Mouse (Mus musculus) limb, embryonic 11.5 days (tissue): ENCODE results near the gene Cfap46. TPM values are rescaled to one million over a fixed set of nuclear protein-coding genes. Genes with fewer than 3 reads are reported as not detected.

Experiments used
- ATAC-seq: fragments of 200-750 bp; cut with Nextera tagmentation; 2 replicates; pipeline ENCODE4 v1.8.0; 2017; ENCODE audit warnings: low read depth; ENCODE audit not compliant: insufficient number of reproducible peaks, low FRiP score, low TSS enrichment
- DNase-seq: peaks from one replicate; pipeline ENCODE4 v3.0.0-alpha.2; 2015; ENCODE audit warnings: low spot score
- H3K27ac ChIP-seq: fragments of 300-500 bp; sonication (generic); replicated peaks from 2 replicates; pipeline ENCODE4 v1.5.1; 2014; ENCODE audit warnings: low read depth, mild to moderate bottlenecking, low read length
- H3K27me3 ChIP-seq: fragments of 300-500 bp; sonication (generic); 2 replicates; pipeline ENCODE4 v1.6.1; 2014; ENCODE audit warnings: mild to moderate bottlenecking, low read length, mixed read lengths; ENCODE audit not compliant: control insufficient read depth, insufficient read depth
- H3K36me3 ChIP-seq: fragments of 300-500 bp; sonication (generic); 2 replicates; pipeline ENCODE4 v1.6.1; 2014; ENCODE audit warnings: mild to moderate bottlenecking, low read length, moderate library complexity, mixed read lengths; ENCODE audit not compliant: control insufficient read depth, insufficient read depth
- H3K4me1 ChIP-seq: fragments of 300-500 bp; sonication (generic); 2 replicates; pipeline ENCODE4 v1.6.1; 2014; ENCODE audit warnings: low read length, mixed read lengths; ENCODE audit not compliant: control insufficient read depth, insufficient read depth
- H3K4me2 ChIP-seq: fragments of 300-500 bp; sonication (generic); 2 replicates; pipeline ENCODE4 v1.6.1; 2014; ENCODE audit warnings: low read depth, mild to moderate bottlenecking, moderate library complexity; ENCODE audit not compliant: severe bottlenecking
- H3K4me3 ChIP-seq: fragments of 300-500 bp; sonication (generic); 2 replicates; pipeline ENCODE4 v1.5.1; 2014; ENCODE audit warnings: low read depth, low read length
- H3K9ac ChIP-seq: fragments of 300-500 bp; sonication (generic); 2 replicates; pipeline ENCODE4 v1.6.1; 2014; ENCODE audit warnings: mild to moderate bottlenecking, low read length
- H3K9me3 ChIP-seq: fragments of 300-500 bp; sonication (generic); 2 replicates; pipeline ENCODE4 v1.6.1; 2016; ENCODE audit warnings: low read length; ENCODE audit not compliant: control insufficient read depth
- WGBS: fragments of 180-500 bp; shearing (Covaris S2); extraction: QIAGEN DNeasy Blood & Tissue Kit; methylation state at CpG from one replicate; pipeline ENCODE4 v1.1.7; 2014; 5-methylcytosine and 5-hydroxymethylcytosine counted together
- polyA plus RNA-seq: library from polyadenylated mRNA; unstranded; fragments of >200 nt; fragmentation: Nextera tagmentation; extraction: Ambion mirVana; gene quantifications from 2 replicates; pipeline ENCODE4 v1.2.1, GENCODE M21; 2014

Cfap46 gene
- polyA plus RNA-seq, result 0.18 and 0.25 TPM in 2 replicates

DNA sequence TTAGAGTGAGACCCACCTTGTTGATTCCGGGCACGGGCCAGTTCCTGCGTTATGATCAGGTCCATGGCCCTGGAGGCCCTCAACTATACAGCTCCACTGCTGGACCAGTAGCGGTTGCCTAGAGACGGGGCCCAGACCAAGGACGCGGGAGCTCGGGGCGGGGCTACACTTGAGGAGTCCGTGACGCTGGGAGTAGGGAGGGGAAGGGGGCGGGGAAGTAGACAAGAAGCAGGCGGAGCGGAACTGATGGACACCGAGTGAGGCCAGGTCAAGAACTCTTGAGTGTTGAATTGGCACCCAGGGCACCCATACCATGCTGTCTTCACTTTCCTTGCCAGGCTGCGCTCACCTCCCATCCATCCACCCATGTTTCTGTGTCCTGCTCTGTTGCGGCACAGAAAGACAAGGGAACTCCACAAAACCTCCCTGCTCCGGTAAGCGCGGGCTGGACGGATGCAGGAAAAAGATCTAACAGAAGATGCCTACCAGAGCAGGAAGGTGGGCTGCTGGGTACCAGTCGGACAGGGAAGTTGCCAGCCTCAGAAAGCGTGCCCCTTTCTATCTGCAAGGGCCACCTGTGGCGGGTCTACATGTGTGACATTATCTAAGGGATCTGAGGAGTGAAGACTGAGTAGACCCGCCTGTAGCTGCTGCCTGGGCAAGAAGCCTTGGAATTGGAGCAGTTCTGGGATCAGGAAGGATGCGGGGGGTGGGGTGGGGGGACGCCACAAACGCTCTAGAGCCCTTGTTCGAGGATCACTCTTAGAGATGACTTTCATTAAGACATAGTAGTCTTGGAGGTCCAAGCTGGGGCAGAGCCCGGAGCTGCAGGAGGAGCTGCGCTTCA is at the start of gene Cfap46:
TSS of gene Cfap46 (minus strand) at position 112 of the 847 bp plus-strand sequence.
- Histone ChIP-seq H3K4me1 (no peaks in the 10 kb centered on the region), H3K4me2 (peak within 1 kb of the TSS; percentile 98), H3K27me3 (no peaks in the 10 kb centered on the region), H3K36me3 (no peaks in the 10 kb centered on the region), H3K9me3 (no peaks in the 10 kb centered on the region), H3K9ac (peak within 1 kb of the TSS; percentile 47; the same call in 1 of the 2 replicates), H3K4me3 (peak within 1 kb of the TSS; percentile 55), H3K27ac (no peak within 1 kb of the TSS)
- 1% methylated on average over 31 of the region's 31 CpGs for WGBS
- ATAC-seq (peak; percentile 93), DNase-seq (peak; percentile 90)

DNA sequence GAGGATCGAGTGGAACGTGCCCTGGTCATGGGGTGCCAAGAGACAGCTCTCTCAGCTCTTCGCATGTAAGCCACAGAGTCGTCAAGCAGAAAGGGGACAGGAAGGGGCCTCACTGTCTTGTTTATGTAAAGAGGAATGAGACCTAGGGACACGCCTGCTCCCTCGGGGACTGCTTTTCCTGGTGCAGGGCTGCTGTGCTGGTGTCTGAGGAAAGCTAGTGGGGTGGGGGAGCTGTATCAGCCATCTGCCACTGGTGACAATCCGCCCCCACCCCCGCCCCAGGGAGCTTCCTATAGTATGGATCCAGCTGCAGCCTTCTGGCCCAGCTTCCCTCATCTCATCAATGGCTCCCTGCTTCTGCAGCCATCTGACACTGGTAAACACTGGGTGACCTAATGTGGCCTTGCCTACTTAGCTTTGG is 47.7 kb upstream of the Cfap46 start:
- no peak for DNase-seq
- no peak overlapping the region for H3K9ac ChIP-seq

DNA sequence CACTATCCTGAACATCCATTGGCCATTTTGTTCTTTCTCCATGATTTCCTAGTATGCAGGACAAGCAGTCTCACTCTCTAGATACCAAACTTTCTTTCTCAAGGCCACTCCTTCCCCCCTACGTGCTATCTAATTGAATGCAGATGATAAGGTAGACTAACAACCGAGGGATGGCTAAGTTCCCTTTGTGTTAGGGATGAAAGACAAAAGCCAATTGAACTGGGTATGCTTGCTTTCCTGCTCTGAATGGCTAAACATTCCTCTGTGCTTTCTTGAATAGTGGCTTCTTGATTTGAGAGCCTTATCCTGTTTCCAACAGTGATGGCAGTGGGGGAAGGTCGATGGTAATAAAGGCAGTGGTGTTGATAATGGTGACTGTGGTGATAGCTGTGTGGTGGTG is 43.5 kb upstream of the Cfap46 start:
- DNase-seq (no peak), ATAC-seq (no peak)
- H3K4me3 ChIP-seq, result no peak overlapping the region
- H3K9ac ChIP-seq, result no peak overlapping the region
- no peak overlapping the region for H3K4me2 ChIP-seq
- H3K9me3 ChIP-seq, result no peaks in the 10 kb centered on the region
- 49% methylated on average over 3 of the region's 3 CpGs for WGBS
- no peaks in the 10 kb centered on the region for H3K27me3 ChIP-seq
- no peaks in the 10 kb centered on the region for H3K36me3 ChIP-seq
- H3K4me1 ChIP-seq, result no peaks in the 10 kb centered on the region
- H3K27ac ChIP-seq, result no peak overlapping the region

More for the DNA sequence above, 47.7 kb upstream of the Cfap46 start:
- Histone ChIP-seq H3K9me3 (no peaks in the 10 kb centered on the region), H3K36me3 (no peaks in the 10 kb centered on the region), H3K4me2 (no peak overlapping the region), H3K27me3 (no peaks in the 10 kb centered on the region), H3K4me1 (no peaks in the 10 kb centered on the region), H3K4me3 (no peak overlapping the region), H3K27ac (no peak overlapping the region)
- 36% methylated on average over 8 of the region's 8 CpGs for WGBS
- no peak for ATAC-seq

DNA sequence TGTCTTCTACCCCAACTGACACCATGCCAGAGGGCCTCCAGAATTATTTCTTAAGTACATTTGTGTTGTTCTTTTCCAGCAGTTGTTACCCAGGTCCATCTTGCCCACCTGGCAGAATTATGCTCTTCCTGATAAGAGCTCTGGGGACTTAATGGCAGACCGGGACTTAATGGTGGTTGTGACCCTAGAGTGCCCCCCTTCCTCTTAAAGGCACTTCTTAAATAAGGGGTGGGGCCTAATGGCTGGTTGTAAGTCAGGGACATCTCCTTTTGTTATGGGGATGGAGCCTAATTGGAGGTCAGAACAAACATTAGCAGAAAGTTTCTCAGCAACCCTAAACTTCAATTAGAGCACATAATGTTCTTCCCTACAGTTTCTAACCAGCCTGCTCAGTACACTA is 42.0 kb upstream of the Cfap46 start:
- DNase-seq, result no peak
- Histone ChIP-seq H3K27me3 (no peaks in the 10 kb centered on the region), H3K9me3 (no peaks in the 10 kb centered on the region), H3K36me3 (no peaks in the 10 kb centered on the region), H3K4me3 (no peak overlapping the region), H3K4me1 (no peaks in the 10 kb centered on the region), H3K27ac (no peak overlapping the region), H3K9ac (no peak overlapping the region), H3K4me2 (no peak overlapping the region)
- ATAC-seq, result no peak
- 26% methylated on average over 1 of the region's 1 CpGs for WGBS

DNA sequence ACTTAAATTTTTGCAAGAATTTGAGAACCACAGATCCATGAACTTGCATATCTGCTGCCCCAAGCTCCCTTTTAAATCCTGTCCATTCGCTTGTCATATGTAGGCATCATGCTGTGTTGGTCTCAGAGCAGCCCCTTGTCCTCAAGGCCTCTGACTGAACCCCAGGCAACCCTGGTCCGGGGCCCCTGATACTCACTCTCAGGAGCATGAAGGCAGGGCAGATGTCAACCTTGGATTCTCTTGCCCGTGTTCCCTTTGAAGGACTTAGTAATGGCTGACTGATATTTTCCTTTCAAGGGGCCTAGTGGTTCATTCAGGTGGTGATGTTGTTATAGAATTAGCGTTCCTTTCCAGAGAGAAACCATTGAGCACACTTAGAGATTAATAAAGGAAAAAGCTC is 40.4 kb upstream of the Cfap46 start:
- H3K9me3 ChIP-seq, result no peaks in the 10 kb centered on the region
- H3K9ac ChIP-seq, result no peak overlapping the region
- WGBS, result 83% methylated on average over 4 of the region's 4 CpGs
- H3K4me2 ChIP-seq, result no peak overlapping the region
- no peaks in the 10 kb centered on the region for H3K4me1 ChIP-seq
- no peak overlapping the region for H3K4me3 ChIP-seq
- DNase-seq, result no peak
- no peaks in the 10 kb centered on the region for H3K27me3 ChIP-seq
- H3K36me3 ChIP-seq, result no peaks in the 10 kb centered on the region
- ATAC-seq, result no peak
- H3K27ac ChIP-seq, result no peak overlapping the region

DNA sequence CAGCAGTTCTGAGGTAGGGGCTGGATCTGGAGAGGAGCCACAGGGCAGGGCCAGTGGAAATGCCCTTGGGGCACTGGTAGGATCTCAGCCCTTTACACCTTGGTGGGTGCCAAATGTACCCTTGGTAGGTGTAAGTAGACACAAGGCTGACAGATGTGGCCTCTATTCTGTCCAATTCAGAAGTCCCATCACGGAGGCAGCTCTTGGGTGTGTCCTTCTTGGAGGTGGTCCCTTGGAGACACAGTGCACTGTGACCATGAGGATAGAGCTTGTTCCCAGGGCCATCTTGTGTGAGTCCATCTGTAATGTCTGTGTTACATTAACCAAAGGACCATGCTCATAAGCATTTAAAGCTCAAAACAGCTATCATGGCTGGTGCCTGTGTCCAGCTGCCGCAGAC is 37.6 kb upstream of the Cfap46 start:
- Histone ChIP-seq H3K4me1 (no peaks in the 10 kb centered on the region), H3K27ac (no peak overlapping the region), H3K27me3 (no peaks in the 10 kb centered on the region), H3K9me3 (no peaks in the 10 kb centered on the region), H3K4me2 (no peak overlapping the region), H3K4me3 (no peak overlapping the region), H3K36me3 (no peaks in the 10 kb centered on the region), H3K9ac (no peak overlapping the region)
- WGBS, result 87% methylated on average over 2 of the region's 2 CpGs
- ATAC-seq (no peak), DNase-seq (no peak)

DNA sequence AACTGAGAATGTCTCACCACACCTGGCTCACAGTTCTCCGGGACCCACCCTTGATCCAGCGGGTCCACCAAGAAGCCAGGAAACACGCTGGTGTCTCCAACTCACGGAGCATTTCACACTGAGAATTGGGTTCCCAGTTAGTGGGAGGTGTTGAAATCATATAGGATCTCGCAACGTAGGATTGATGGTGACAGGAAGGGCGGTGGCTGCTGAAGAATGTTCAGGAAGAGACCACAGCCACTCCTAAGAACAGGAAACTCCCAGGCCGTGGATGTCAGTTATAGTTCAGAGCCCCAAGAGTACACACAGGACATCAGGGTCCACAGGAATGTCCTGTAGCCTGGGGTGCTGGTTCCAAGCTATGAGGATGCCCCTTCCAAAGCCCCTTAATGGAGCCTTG is 34.2 kb upstream of the Cfap46 start:
- Histone ChIP-seq H3K9ac (no peak overlapping the region), H3K9me3 (no peaks in the 10 kb centered on the region), H3K4me3 (no peak overlapping the region), H3K27me3 (no peaks in the 10 kb centered on the region), H3K36me3 (no peaks in the 10 kb centered on the region), H3K4me2 (no peak overlapping the region), H3K27ac (no peak overlapping the region), H3K4me1 (no peaks in the 10 kb centered on the region)
- DNase-seq (no peak), ATAC-seq (no peak)
- 90% methylated on average over 8 of the region's 8 CpGs for WGBS

DNA sequence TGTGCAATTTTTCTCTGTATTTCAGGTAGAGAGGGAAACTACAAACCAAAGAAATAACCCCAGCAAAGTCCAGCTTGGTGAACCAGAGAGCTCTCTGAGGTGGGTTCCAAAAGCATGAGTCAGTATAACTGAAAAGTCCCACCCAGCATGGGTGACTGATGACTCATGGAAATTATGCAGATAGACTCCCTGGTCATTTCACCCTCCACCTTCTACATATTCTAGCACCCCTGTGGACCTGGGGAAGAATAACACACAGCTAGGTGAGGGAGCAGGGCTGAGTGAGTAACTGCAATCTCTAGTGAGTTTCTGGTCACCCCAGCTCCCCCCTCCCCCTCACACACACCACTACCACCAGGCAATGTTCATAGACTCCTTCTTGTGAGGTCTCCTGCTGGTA is 28.2 kb upstream of the Cfap46 start:
- no peaks in the 10 kb centered on the region for H3K36me3 ChIP-seq
- no peak overlapping the region for H3K4me2 ChIP-seq
- no peak overlapping the region for H3K9ac ChIP-seq
- no peak overlapping the region for H3K27ac ChIP-seq
- no peaks in the 10 kb centered on the region for H3K9me3 ChIP-seq
- no peak overlapping the region for H3K4me3 ChIP-seq
- DNase-seq (no peak), ATAC-seq (no peak)
- H3K4me1 ChIP-seq, result no peaks in the 10 kb centered on the region
- no peaks in the 10 kb centered on the region for H3K27me3 ChIP-seq
